Mouse (Mus musculus) cortical plate, adult 2 months (tissue): ENCODE measurements around the gene Fam114a2.

ENCODE experiments used
- CTCF ChIP-seq: fragments of 200-500 bp; IDR thresholded peaks from 2 replicates; pipeline ENCODE4 v1.5.1; 2011; ENCODE audit warnings: mild to moderate bottlenecking, control low read depth, low read length; ENCODE audit not compliant: insufficient read depth; ENCODE audit errors: extremely low read depth
- POLR2A ChIP-seq: fragments of 200-500 bp; IDR thresholded peaks from 2 replicates; pipeline ENCODE4 v1.6.1; 2011; ENCODE audit warnings: mild to moderate bottlenecking, low read length, control low read depth; ENCODE audit not compliant: insufficient read depth; ENCODE audit errors: extremely low read depth

DNA sequence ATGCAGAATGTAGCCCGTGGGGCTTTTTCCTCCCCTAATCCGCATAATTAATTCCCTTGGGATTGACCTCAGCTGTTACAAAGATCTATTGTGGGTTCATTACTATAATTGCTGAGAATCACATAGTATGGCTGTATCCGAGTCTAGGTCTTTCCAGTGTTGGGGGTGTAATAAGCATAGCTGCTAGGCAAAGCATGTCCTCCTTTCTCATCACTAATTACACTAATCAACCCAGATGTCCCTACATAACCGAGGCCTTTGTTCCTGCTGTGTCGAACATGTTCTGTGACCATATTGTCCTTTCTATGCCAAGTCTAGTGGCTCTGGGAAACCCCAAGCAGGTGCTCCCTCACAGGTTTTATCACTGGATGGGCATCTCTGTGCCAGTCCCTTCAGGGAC is 40.3 kb downstream of the Fam114a2 start:
- TF ChIP-seq CTCF (no peak), POLR2A (no peak)
